Mouse (Mus musculus): ENCODE data around the gene 4930469K13Rik.

Gene 4930469K13Rik

GRCm38 (mm10) chr11:33980146-33980545 lies 118.2 kb downstream of the 4930469K13Rik start:
- DNase-seq (ENCODE audit: low spot score), result no peak

- no peak for DNase-seq (ENCODE audit: low spot score)
Observed at GRCm38 (mm10) chr11:33975121-33975520, 123.2 kb downstream of the 4930469K13Rik start.

GRCm38 (mm10) chr11:33974341-33975040 lies 123.9 kb downstream of the 4930469K13Rik start:
- DNase-seq (ENCODE audit: low spot score), result no peak

DNA sequence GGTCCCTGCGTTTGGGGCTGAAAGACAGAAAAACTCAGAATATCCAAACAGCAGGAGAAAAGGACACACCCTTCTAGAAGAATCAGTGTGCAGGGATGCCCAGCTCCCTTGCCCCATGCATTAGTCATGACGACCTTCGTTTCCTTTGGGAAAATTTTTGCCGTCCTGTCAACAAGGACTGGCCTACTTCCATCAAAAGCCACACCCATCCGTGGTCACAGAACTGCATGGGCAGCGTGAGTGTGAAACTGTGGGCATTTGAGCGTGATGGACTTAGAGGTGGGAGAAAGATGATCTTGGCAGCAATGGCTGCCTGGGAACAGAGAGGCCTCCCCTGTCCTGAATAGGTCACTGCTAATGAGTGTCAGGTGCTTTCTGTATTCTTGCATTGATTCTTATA lies 126.2 kb downstream of the 4930469K13Rik start:
- no peak for DNase-seq (ENCODE audit: low spot score)

DNA sequence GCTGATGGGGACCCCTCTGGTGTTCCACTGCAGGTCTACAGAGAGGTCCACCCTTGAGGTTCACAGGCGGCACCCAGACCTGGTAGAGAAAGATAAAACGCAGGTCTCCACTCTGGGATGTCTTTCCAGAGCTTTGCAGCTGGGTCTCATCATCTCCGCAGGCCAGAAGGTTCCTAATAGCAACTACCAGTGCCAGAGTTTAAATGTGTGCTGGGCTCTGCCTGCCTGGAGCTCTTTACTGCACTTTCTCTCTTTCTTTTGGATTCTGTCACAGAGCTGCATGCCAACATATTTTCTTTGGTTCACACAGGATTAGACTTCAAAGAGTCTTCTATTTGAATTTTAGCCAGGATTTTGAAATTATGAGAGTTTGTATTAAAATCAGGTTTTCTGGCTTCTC lies 129.2 kb downstream of the 4930469K13Rik start:
- no peak for DNase-seq (ENCODE audit: low spot score)

- no peak for DNase-seq (ENCODE audit: low spot score)
Observed at GRCm38 (mm10) chr11:33967708-33968107, 130.6 kb downstream of the 4930469K13Rik start.

DNA sequence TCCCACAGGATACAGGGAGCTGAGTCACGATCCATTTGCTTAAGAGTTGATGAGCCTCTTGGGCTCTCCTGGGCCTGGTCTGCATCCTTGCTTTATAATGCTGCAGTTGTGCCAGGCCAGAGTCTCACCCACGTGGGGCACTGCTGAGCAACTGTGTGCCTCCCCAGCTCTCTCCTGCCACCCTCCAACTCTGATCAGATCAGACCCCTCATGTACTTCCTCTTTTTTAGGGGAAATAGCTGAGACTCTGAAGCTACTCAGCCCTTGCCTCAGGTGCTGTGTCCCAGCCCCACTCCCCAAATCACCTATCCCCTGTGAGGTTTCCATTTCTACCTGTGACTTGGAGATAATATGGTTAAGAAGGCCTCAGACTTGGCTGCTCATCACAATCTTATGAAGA lies 133.0 kb downstream of the 4930469K13Rik start:
- DNase-seq (ENCODE audit: low spot score), result no peak

GRCm38 (mm10) chr11:33962688-33963407 lies 135.5 kb downstream of the 4930469K13Rik start, which contains the start of gene Kcnmb1:
Gene Kcnmb1, plus strand, starts transcription at chr11:33963013.
- DNase-seq (ENCODE audit: low spot score), result no peak

- DNase-seq (ENCODE audit: low spot score), result no peak
Observed at GRCm38 (mm10) chr11:33962178-33962577, 136.2 kb downstream of the 4930469K13Rik start.

DNA sequence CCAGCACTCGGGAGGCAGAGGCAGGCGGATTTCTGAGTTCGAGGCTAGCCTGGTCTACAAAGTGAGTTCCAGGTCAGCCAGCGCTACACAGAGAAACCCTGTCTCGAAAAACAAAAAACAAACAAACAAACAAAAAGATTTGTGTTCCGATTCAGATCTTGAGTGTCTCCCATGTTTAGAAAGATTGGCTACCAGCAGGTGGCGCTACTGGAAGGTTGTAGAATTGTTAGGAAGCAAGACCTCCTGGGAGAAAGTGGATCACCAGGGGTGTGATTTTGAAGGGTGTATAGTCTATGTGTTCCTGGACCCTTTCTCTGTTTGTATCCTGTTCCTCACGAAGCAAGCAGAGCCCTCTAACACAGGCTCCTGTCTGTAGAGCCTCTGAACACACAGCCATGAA lies 139.6 kb downstream of the 4930469K13Rik start:
- no peak for DNase-seq (ENCODE audit: low spot score)

- no peak for DNase-seq (ENCODE audit: low spot score)
Observed at GRCm38 (mm10) chr11:33957595-33957994, 140.8 kb downstream of the 4930469K13Rik start.

- DNase-seq (ENCODE audit: low spot score), result no peak
Observed at GRCm38 (mm10) chr11:33956623-33957022, 141.7 kb downstream of the 4930469K13Rik start.

GRCm38 (mm10) chr11:33955982-33956381 lies 142.4 kb downstream of the 4930469K13Rik start:
- DNase-seq (ENCODE audit: low spot score), result no peak

- no peak for DNase-seq (ENCODE audit: low spot score)
Observed at GRCm38 (mm10) chr11:33951684-33952625, 146.4 kb downstream of the 4930469K13Rik start.

- DNase-seq (ENCODE audit: low spot score), result no peak
Observed at GRCm38 (mm10) chr11:33951155-33951554, 147.2 kb downstream of the 4930469K13Rik start.

GRCm38 (mm10) chr11:33946501-33946900 lies 151.9 kb downstream of the 4930469K13Rik start:
- DNase-seq (ENCODE audit: low spot score), result no peak

DNA sequence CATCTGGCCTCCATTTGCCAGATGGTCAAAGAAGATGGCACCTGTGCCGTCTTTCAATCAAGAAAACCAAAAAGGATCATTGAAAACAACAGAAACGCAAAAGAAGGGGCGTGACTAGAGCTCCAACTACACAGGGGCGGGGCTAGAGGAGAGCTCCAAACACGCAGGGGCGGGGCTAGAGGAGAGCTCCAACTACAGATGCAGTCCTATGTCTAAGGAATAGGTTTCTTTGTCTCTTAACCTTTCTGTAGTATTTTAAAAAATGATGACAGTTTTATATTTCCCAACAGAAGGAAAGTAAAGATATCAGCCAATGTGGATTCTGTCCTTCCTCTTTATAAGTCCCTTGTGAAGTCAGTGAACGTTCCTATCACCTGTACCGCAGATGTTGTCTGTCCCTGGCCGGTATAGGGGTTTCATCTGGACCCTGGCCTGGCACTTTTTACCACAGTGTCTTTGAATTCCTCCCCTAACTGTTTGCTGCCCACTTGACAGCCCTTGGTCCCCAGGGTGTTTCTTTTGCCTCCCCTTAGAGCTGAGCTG lies 153.5 kb downstream of the 4930469K13Rik start:
- no peak for DNase-seq (ENCODE audit: low spot score)

DNA sequence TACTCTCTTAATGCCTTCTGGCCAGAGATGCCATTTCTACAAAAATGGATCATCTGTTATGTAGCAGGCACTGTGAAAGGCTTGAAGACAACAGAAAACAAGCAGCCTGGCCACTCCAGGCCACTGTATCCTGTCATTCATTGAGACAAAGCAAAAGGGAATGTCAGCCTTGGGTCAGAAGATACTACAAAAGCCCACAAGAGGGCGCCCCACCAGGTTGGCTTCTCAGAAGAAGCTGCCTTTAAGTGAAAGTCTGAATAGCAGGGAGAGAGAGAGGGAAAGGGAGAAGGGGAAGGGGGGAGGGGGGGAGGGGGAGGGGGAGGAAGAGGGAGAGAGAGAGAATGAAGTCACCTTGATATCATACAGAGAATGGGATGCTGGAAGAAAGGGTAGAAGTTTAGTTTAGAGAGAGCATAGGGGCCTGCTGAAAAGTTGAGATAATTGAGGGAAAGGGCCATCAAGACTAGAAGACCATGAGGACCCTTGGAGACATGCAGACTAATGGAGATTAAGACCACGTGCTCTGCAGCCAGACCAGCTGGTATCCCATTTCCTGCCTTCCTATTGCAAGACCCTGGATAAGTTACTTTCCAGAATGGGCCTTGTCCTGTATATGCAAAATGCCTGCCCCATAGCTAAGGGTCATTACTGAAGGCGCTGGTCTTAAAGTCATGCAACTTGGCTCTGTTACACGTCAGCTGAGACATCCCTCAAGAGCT lies 154.1 kb downstream of the 4930469K13Rik start:
- no peak for DNase-seq (ENCODE audit: low spot score)

GRCm38 (mm10) chr11:33943565-33943964 lies 154.8 kb downstream of the 4930469K13Rik start:
- no peak for DNase-seq (ENCODE audit: low spot score)

DNA sequence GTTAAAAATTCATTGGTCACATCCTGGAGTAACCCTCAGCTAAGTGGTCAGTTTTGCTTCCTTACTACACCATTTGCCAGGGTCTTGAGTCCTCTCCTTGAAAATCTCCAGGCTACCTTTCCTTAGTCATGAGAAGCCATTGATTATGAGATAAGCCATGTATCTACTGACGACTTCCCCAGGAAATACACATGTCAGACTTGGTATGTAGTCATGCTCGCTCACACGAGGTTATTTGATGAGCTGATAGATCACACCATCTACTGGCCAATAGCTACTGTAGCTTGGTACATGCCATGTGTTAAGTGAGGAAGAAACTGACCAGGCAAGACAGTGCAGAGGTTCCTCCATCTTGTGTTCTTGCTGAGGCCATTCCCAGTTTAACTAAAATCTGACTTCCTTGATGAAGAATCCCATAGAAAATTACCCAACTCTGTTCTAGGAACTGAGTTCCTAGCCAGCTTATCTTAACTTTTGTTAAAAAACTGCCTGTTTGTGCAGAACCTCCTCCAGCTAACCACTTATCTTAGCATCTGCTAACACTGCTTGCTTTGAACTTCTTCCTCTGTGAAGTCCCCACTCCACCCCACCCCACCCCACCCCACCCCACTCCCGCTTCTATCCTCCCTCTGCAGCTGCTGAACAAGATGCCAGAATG lies 158.8 kb downstream of the 4930469K13Rik start:
- no peak for DNase-seq (ENCODE audit: low spot score)

All from layer of hippocampus, adult 9-10 months (tissue).